Mouse (Mus musculus) ZHBTc4 (cell line): Measurements from ENCODE around the gene Phactr3.
A peak's percentile ranks its signal among the peaks of the same experiment; 100 is the strongest.
"Not testable (repeated sequence)": the region's sequence is repeated elsewhere in the genome, so short reads cannot be mapped to it uniquely, and the experiment has no call there.

ENCODE experiments used
- DNase-seq: peaks from one replicate; pipeline ENCODE4 v3.0.0-alpha.2; 2011; ENCODE audit warnings: low read depth, low spot score

Phactr3 gene

DNA sequence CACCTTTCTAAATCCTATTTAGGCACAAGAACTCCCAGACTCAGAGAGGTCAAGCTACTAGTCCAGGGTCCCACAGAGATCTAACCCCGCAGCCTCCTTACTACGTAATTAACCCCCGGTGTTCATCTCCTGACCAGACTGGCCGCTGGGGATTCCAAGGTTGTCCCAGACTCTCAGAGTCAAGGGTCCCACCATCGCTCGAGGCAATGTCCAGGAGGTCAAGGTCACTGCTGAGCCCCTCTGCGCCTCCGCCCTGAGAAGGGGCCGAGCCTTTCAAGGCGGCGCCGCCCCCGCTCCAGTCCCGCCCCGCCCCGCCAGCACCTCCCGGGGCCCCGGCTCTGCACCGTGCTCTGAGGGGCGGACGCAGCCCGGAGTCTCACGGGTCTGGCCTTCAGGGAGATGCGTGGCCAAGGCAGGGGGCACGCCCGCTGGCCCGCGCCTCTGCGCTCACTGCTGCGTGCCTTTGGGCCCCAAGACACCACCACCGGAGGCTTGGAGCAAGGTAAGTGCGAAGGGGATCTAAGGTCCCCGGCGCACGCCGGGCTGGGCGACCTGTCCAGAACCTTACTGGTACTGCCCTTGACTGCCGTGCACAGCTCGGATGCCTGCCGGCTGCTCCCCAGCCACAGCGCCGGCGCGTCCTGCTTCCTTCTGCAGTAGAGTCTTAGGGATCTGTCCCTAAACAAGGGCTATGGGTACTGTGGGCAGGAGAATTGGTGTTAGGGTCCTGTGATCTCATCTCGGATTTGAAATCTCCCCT lies at the start of gene Phactr3:
Gene Phactr3, plus strand, starts transcription at position 175 of the 760 bp plus-strand sequence.
- peak; percentile 44 for DNase-seq

DNA sequence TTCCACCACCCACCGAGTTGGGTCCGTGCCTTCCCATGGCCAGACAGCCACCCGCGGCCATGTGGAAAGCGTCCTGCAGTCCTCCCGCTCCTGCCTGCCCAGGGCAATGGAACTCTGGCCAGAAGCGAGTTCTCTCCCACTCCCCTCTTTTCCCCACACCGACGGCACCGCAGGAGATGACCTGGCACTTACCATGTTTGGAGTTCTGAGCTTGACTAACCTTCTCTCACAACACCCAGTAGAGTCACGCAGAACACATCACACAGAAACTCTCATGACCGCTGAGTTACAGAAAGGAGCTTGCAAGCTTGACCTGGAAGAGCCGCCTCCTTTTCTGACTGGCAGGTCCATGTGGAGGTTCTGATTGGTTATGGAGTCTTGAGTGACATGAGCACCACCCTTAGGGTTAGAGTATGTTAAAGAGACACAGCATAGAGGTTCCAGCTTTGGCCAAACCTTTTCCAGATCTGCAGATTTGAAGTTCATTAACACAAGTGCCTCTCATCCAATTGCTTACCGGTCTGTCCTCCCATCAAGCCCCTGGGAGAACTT lies 40.5 kb upstream of the Phactr3 start, which contains the start of gene Zfp931:
Gene Zfp931, minus strand, starts transcription at position 311 of the 552 bp plus-strand sequence.
- not testable (repeated sequence) for DNase-seq

DNA sequence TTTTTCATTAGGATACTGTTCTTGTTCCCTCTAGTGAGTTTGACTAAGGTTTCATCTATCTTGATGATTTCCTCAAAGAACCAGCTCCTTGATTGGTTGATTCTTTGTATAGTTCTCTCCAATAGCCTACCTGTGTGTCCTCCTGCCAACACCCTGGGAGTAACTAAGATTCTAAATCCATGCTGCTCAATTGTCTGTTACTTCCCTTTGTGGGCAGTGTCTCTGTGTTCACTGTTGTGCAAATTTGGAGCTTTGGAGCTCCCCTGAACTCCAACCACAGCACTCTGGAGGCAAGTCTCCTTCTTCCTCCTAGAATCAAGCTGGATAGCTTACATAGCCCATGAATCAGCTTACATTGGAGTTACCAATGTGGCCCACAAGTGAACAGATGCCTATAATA lies 29.2 kb upstream of the Phactr3 start:
- peak; percentile 61 for DNase-seq

DNA sequence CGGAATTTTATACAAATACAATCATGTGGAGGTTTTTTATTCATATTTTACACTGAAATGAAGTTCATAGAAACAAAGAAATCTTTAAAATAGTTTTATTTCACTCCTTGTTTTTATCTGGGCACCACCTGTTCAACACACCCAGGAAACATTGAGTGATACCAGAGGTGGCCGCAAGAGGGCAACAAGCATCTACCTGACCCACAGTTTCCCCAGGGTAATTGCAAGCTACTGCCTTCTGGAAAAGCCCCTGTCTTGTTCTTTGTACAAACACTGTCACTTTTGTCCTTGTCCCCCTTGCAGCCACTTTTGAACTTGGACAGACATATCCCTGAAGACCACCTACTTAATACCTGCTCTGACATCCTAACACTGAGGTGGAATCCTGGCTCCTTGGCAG lies 20.8 kb upstream of the Phactr3 start:
- peak; percentile 69 for DNase-seq

DNA sequence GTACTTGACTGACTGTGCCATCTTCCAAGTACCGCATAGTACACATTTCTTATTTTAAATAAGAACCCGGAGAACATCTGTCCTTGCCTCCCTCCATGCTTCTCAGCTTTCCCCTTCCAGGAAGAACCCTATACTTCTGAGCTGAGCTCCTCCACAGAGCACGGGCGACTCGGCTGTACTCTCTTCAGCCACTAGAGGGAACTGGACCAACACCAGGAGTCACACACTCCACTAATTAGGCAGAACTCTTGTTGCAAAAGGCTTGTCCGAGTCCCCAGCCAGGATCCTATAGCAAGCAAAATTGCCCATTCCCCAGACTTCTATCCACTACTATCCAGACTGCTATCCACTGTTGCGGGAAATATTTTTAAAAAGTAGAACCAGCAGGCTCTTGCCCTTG lies 16.8 kb upstream of the Phactr3 start:
- peak; percentile 79 for DNase-seq

DNA sequence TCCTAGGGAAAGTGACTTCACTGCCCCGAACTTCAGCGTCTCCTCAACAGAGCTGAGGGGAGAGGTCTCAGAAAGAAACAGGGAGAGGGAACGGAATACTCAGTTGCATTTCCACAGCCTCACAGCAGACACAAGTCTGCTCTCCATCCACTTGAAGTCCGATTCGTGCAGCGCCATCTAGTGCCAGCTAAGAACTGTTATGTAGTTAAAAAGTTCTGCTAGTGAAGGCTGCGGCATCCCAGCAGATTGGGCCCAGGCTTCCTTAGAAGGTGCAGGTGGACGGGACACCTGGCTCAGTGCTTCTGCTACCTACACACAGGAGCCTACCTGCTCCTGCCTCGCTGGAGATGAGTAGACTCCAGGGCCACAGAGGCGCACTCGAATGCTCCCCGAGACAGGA lies 829 bp upstream of the Phactr3 start:
- DNase-seq: peak; percentile 84

DNA sequence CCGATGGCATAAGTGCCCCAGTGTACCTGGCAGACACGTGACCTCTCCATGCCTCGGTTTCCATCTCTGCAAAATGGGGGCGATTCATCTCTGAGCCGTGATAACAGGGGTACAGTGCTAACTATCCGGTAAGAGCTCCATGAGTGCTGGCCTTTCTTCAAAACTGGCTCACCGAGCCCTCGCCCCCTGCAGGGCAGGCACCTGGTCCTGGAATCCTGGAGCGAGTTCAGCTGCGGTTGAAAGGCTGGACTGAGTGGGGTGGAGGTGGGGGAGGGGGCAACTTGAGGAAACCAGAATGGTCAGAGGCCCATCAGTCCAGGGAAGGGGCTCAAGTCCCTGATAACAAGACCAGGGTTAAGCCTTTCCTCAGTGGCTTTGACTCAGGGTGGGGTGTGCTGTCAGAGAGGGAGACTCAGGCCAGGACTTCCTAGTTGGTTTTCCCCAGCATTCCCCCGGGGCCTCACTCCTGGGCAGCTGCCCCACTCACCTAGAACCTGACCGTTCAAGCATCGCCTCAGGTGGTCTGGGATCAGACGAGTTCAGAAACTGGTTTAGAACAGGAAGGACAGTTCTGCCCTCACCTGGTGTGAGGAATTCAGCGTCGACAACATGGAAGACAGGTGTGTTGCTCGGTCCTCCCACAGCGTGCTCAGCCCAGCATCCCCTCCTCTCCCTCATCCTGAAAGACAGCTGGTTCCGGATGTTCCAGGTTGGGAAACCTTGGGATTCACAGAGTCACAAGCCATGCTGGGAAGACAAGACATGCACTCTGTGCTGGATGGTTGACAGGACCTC lies 983 bp downstream of the Phactr3 start:
- DNase-seq: peak; percentile 36

DNA sequence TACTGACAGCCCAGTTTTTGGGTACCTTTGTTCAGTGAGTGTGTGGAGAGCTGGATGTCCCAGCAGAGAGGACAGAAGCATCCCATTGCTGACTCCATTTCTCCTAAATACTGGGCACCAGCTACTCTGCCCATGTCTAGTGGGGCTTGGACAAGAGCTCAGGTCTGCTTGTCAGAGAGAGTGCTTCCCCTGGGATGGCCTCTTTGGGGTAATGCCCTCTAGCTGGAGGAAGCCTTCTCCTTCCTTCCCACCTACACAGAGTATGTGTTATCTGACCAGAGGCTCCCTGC lies 1.5 kb downstream of the Phactr3 start:
- DNase-seq: no peak

DNA sequence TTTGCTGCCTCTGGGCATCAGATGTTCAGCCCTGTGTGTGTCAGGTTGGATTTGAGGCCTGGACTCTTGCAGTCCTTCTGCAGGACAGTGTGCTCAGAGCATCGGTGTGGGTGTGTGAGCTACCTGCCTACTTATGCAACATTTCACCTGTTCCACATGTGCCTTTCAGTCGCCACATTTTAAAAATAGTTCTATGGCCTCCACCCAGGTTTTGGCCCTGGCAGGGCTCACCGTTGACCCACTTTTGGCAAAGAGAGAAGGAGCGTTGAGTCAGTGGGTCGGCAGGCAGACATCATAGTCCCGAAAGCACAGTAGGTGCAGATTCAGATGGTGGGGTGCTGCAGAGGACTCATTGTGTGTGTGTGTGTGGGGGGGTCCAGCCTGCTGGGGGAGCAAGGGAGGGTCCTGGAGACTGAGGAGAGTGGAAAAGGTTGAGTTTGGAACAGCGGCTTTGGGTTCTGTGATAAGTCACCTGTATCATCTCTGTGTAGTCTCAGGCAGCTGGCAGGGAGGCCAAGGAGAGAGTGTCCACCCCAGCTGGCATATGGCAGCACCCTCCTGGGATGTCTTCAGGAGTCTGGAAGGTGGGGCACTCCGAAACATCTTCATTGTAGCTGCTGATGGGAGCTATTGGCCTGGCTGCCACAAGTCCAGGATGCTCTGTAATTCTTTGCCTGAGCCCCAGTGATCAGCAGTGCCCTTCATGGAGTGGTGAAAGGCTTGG lies 2.0 kb downstream of the Phactr3 start:
- no peak for DNase-seq

DNA sequence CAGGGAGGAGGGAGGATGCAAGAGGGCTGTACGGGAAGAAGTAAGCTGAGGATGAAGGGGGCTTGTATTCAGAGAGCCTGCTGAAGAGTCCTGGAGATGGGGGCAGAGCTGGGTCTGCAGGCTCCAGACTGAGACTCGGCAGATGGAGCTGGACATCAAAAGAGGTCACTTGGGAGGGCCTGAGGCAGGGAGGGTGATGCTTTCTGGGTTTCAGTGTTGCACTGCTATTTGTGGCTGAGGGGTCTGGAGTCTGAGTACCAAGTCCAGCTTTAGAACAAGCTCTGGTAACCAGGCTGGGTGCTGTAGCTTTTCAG lies 2.6 kb downstream of the Phactr3 start:
- DNase-seq: no peak

DNA sequence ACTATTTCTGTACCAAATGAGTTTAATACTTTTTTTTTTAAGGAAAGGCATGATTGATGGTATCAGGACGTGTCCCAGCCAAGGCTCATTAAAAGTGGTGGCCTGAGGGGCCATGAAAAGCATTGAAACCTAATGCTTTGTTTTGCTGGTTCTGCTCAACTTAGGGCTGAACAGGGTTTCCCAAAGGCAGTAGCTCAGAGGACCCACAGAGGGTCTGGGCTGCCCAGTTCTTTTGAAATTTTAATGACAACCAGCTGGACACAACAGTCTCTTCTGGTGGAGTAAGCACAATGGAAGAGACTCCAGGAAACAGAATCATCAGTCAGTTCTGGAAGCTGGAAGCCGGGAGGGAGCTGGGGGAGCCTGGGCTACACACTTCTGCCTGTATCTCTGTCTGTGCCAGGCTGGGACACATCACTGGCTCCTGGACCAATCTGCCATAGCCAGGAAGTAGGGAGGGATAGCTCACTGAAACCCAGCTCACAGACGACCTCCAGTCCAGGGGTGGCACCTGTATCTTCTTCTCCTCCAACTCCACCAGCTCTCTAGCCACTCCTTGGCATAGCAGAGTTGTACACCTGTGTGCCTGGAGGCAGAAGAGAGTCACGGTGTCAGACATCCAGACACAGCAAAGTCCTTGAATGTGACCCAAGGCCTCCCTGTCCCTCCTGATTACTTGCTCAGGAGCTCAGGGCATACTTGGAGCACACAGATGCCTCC lies 3.3 kb downstream of the Phactr3 start:
- no peak for DNase-seq

DNA sequence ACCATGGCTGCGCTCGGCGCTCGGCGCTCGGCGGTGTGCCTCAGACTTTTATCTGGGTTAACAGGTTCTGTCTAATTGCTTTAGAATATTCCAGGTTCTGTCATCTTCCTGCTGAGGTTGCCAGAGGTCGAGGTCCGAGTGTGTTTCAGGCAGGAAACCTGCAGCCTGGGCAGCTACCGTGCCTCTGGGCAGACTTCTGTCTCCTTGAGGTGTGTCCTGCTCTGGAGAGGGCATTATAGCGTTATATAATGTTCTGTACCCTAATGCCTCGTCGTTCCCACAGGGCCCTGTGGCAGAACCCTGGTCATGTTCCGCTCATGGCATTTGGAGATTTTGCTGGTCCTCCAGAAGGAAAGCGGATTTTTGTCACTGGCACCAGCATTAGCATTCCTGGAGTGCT lies 4.7 kb downstream of the Phactr3 start:
- no peak for DNase-seq

DNA sequence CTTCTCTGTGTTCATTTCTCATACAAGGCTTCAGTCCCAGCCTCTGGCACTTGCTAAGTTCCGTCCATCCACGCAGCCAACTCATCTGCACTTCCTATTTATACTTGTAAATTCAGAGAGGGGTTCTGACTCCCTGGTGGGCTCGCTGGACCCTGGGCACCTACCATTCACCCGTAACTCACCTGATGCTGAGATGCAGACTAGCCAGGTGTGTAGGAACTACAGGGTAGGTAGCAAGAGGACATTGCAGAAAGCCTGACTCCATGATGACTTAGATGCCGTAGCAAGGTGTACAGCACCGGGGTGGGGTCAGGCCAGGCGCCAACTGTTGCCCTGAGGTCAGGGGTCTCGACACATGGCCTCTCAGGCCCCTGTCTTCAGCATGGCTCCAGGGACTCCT lies 6.7 kb downstream of the Phactr3 start:
- DNase-seq: no peak

DNA sequence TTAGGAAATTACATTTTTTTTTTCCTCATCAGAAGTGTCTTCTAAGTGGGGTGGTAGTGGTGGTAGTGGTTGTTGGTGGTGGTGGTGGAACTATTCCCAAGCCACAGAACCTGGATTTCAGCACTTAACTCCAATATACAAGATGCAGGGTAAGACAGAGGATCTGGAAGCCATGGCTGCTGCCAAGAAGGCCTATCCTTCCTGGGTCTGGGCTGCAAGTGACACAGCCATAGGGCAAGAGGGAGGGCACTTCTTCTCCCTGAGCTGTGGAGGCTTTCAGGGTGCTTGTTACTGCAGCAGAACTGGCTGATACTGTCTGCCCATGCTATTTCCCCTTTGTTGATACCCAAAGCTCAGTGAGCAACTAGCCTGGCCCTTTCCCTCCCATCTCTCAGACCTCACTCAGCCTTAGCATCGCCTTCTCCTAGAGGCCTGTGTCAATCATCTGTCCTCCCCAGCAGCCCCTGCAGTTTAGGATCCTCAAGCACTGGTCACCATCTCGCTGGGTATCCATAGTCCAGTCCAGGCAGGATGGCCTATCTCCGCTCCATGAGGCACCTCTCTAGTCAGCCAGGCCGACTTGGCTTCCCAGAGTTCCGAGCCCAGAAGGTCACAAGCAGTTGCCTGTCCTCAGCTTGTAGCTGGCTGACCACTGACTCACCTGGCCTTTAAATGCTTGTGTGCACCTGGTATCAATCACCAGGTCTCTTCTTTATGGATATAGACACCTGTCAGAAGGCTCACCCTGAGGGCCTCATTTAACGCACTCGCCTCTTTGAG lies 7.5 kb downstream of the Phactr3 start:
- DNase-seq: no peak

DNA sequence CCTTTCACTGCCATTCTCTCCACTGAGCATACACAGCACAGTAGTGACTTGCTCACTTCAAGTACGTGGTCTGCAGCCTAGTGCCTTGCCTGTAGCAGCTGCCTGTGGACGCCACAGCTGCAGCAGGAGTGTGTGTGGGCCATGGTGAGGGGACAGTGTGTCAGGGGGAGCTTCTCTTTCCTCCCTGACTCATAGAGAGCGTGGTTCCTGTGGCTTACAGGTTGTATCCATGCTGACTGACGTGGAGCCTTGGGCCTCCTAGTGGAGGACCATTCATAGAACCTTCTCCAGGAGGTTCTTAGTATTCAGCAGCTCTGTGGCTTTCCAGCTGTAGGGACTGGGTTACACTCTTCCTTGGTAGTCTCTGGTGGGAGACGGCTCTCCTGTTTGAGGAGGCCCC lies 9.8 kb downstream of the Phactr3 start:
- DNase-seq: no peak

DNA sequence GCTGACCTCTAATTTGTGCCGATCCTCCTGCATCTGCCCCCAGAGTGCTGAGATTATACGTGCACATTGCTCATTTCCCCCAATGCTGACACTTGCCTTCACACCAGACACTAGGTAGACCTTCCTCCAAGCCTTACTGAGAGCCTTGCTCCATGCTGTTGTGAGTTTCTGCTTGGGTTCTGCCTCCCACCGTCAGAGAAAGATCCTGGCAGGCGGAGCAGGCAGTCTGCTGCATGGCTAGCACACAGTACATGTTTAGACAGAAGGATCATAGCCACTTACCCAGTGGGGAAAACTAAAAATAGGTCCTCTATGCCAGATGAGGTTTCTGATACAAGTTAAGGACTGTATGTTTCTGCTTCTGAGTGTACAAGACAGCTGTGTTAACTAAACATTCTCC lies 10.4 kb downstream of the Phactr3 start:
- no peak for DNase-seq

DNA sequence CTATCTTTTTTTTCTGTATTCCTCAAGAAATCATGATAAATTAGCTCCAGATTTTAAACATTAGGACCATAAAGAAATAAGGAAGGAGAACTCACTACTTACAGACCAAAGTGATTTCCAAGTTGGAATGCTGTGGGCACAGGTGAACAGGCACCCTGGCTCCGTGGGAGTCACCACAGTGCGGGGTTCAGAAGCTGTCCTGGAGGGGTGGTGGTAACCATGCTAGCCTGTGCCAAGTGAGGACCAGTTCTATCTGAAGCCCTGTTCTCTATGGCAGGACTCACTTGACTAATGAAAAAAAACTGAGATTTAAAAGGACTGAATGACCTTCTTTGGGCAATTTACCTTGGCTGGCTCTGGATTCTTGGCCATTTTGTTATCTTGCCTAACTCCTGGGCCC lies 10.9 kb downstream of the Phactr3 start:
- no peak for DNase-seq

DNA sequence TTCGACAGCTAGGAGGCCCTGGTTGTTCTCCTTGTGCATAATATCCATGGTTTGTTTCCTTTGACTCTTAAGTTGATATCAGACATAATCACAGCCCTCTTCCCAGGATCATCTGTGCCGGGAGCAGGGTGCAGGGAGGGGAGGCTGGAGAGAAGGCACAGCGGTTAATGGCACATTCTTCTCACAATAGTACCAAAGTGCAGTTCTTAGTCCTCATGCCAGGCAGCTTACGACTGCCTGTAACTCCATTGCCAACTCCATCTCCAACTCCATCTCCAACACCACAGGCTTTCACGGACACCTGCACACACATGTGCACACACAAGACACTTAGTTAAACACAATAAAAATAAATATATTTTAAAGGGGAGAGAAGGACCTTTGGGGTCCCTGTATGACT lies 11.8 kb downstream of the Phactr3 start:
- DNase-seq: no peak

DNA sequence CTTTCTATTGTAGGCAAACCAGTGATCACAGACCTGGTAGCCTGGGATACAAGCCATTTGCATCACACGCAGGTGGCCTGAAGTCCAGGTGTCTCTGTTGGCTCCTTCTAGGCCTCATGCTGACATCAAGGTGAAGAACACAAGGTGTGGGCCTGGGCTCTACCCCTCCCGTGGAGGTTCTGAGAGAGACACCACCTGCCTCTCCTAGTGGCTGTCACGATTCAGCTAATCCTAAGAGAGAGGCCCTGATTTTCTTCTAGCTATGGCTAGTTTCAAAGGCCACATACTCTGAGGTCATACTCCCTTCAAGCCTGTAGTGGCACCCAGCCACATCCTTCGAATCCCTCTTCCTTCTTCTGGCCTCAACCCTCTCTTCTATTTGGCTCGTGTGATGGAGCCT lies 12.2 kb downstream of the Phactr3 start:
- DNase-seq: no peak

DNA sequence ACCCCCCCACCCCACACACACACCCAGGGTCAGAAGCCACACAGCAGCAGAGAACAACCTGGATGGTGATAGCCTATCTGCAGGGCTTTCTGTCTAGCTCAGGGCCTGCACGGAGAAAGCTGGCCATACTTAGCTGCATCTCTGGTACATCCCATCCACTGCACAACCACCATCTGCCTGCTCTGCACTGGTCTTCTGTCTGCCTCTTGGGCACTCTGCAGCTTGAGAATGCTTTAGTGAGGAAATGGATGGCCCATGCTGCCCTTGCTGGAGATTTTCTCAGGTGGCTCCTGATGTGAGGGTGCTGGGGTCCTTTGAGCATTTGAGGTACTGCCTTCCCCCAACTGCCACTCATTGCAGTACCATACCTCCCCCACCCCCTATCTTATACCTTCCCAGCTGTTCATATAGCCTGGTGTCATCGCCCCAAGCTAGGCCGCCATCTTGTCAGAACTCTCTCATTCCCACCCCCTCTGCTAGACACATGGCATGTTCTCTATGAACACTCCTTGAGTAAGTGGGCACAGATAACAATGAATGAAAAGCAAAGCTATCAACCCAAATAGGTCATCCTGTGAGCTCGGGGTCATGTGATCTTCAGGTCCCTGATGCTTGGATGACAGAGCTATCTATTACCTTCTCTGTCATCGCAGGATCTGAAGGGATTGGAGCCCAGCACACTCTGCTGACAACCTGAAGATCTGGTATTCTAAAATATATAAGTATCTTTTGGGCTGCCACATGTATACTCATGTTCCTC lies 13.0 kb downstream of the Phactr3 start:
- DNase-seq: no peak
